Mouse (Mus musculus) ES-E14 (cell line): ENCODE measurements around the gene Gad1. TPM values are rescaled to one million over a fixed set of nuclear protein-coding genes. Genes with fewer than 3 reads are reported as not detected.

Experiments
- DNase-seq: peaks from one replicate; pipeline ENCODE4 v3.0.0-alpha.2; 2013; ENCODE audit warnings: low read depth, low spot score
- H3K27ac ChIP-seq: 2 replicates; pipeline ENCODE4 v1.5.1; 2012; ENCODE audit warnings: low read depth, mild to moderate bottlenecking, low read length, moderate library complexity, mixed read lengths; ENCODE audit not compliant: poor library complexity, insufficient read depth, severe bottlenecking
- H3K36me3 ChIP-seq: 2 replicates; pipeline ENCODE4 v1.6.1; 2012; ENCODE audit warnings: mild to moderate bottlenecking, low read length, moderate library complexity, mixed read lengths; ENCODE audit not compliant: control insufficient read depth, poor library complexity, insufficient read depth, severe bottlenecking
- H3K4me1 ChIP-seq, 2 experiments: fragments of 150-350 bp in 1 of 2; sonication (generic) in 1 of 2; 2 replicates each; pipeline ENCODE4 v1.6.1; 2012; ENCODE audit warnings: low read length in 2 of 2, mild to moderate bottlenecking in 1 of 2, mixed read lengths in 1 of 2; ENCODE audit not compliant: control insufficient read depth in 2 of 2, insufficient read depth in 2 of 2, poor library complexity in 1 of 2
- H3K4me3 ChIP-seq, 2 experiments: fragments of 150-350 bp in 1 of 2; sonication (generic) in 1 of 2; 2 replicates each; pipeline ENCODE4 v1.5.1; 2012; ENCODE audit warnings: low read length in 2 of 2, low read depth in 1 of 2, mild to moderate bottlenecking in 1 of 2, mixed read lengths in 1 of 2; ENCODE audit not compliant: insufficient read depth in 1 of 2, poor library complexity in 1 of 2, severe bottlenecking in 1 of 2
- H3K9ac ChIP-seq: 2 replicates; pipeline ENCODE4 v1.6.1; 2012; ENCODE audit warnings: low read depth, mild to moderate bottlenecking, low read length, mixed read lengths; ENCODE audit not compliant: poor library complexity, insufficient read depth, severe bottlenecking
- H3K9me3 ChIP-seq: fragments of 150-350 bp; sonication (generic); 2 replicates; pipeline ENCODE4 v1.6.1; 2012; ENCODE audit warnings: low read depth, mild to moderate bottlenecking, low read length; ENCODE audit not compliant: control insufficient read depth, insufficient read depth
- CHD2 ChIP-seq: IDR thresholded peaks from 2 replicates; pipeline ENCODE4 v1.6.1; 2014; ENCODE audit warnings: mild to moderate bottlenecking, low read depth, low read length, inconsistent platforms
- HCFC1 ChIP-seq: IDR thresholded peaks from 2 replicates; pipeline ENCODE4 v1.6.1; 2012; ENCODE audit warnings: low read length, inconsistent platforms, borderline replicate concordance; ENCODE audit not compliant: insufficient read depth
- MAFK ChIP-seq: IDR thresholded peaks from 2 replicates; pipeline ENCODE4 v1.6.1; 2014; ENCODE audit warnings: mild to moderate bottlenecking, low read depth, low read length, inconsistent platforms; ENCODE audit not compliant: insufficient read depth
- ZC3H11A ChIP-seq: IDR thresholded peaks from 2 replicates; pipeline ENCODE4 v1.6.1; 2012; ENCODE audit warnings: low read depth, mild to moderate bottlenecking, inconsistent platforms, low read length, borderline replicate concordance
- ZNF384 ChIP-seq: IDR thresholded peaks from 2 replicates; pipeline ENCODE4 v1.6.1; 2012; ENCODE audit warnings: low read depth, low read length, inconsistent platforms
- in situ Hi-C, 2 experiments: fragments of 600-800 bp; cut with MboI; formaldehyde crosslinking; loops; one replicate each; pipeline ENCODE4 v1.15.1; 2025; ENCODE audit warnings: low sequenced_read_pairs in 2 of 2, inconsistent platforms in 1 of 2; ENCODE audit not compliant: unreplicated experiment in 2 of 2
- total RNA-seq: library from RNA; depleted of rRNA; stranded (reverse); fragments of 300-350 nt; gene quantifications from 2 replicates; pipeline ENCODE4 v1.2.3, GENCODE M21; 2012; rRNA removed

The Gad1 gene
- 1.0 and 3.1 TPM in 2 replicates for total RNA-seq

DNA sequence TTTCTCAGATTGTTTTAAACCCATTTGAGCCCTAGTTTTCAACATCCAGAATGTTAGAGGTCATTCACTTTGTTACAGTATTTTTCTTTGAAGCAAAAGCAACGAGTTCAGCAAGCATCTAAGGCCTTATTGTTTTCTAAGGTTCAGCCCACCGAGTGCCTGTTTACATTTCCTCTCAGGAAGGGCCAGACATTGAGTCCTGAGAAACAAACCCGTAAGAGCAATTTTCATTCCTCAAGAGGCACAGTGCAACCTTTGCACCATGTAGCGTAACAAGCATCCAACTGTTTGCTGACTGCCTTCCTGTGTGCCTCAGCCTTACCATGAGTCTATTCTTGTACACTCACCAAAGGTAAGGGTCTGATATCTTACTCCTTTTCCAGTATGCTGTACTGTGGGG, at the start of gene Gad1:
TSS of gene Gad1 (plus strand) at position 301 of the 400 bp plus-strand sequence.
- DNase-seq = no peak
- H3K4me1 ChIP-seq = peaks cover 0 to 2% of the 10 kb centered on the region in 2 experiments; a peak in 2 of 4 replicates
- no peak within 1 kb of the TSS for H3K9ac ChIP-seq
- H3K9me3 ChIP-seq = no peaks in the 10 kb centered on the region
- H3K4me3 ChIP-seq = no peak within 1 kb of the TSS
- in situ Hi-C loops = loop anchor here in 1 of 2 experiments (25.0 kb wide), 1 partner anchor 415 kb away; no protein-coding TSS in a partner anchor
- no peaks in the 10 kb centered on the region for H3K36me3 ChIP-seq
- no peak within 1 kb of the TSS for H3K27ac ChIP-seq
- no peak for TF ChIP-seq MAFK
- no peak for TF ChIP-seq ZC3H11A
- TF ChIP-seq ZNF384 = no peak
- TF ChIP-seq HCFC1 = no peak
- TF ChIP-seq CHD2 = no peak

DNA sequence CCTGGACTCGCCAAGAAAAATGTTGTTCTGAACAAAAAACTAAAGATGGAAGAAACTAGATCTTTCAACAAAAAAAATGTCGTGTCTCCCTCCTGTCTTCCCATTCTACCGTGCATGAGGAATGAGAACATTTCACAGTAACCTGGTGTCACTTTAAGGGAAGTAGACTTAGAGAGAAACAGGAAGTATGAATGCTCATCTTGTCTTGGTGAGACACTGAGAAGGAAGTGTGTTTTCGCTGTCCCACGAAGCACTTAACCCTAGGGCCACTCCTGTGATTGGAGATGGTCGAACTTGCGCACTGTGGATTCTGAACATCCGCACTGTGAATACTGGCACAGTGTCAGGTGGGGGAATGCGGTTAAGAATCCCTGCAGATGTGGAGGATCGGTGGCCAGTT, 49.4 kb upstream of the Gad1 start:
- Histone ChIP-seq H3K36me3 (no peaks in the 10 kb centered on the region), H3K4me3 (no peak overlapping the region), H3K4me1 (no peaks in the 10 kb centered on the region), H3K9me3 (no peaks in the 10 kb centered on the region), H3K9ac (no peak overlapping the region), H3K27ac (no peak overlapping the region)
- TF ChIP-seq ZC3H11A (no peak), MAFK (no peak), CHD2 (no peak)
- DNase-seq = no peak
- in situ Hi-C loops = no loop called here

DNA sequence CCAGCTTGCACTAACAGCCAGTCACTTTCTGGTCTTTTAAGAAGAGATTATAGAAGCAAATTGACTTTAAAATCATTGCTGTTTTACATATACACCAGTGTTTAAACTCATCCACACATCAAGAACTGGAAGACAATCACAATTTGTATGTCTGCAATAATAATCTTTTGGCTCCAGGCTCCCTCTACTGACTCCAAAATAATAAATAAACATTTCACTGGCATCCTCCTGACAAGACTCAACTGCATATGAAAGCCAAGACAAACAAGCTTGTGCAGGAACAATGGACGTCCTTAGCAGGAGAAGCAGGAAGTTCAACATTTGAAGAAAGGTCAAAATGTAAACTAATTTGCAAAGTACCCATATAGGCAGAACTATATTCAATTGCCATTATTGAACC, 47.6 kb upstream of the Gad1 start:
- Histone ChIP-seq H3K27ac (no peak overlapping the region), H3K9ac (no peak overlapping the region), H3K36me3 (no peaks in the 10 kb centered on the region), H3K9me3 (no peaks in the 10 kb centered on the region), H3K4me1 (peaks cover 0 to 3% of the 10 kb centered on the region in 2 experiments; a peak in 2 of 4 replicates), H3K4me3 (no peak overlapping the region)
- no peak for TF ChIP-seq ZC3H11A
- TF ChIP-seq HCFC1 = no peak
- no peak for TF ChIP-seq MAFK
- no peak for TF ChIP-seq CHD2
- no peak for TF ChIP-seq ZNF384
- in situ Hi-C loops = no loop called here
- DNase-seq = no peak

DNA sequence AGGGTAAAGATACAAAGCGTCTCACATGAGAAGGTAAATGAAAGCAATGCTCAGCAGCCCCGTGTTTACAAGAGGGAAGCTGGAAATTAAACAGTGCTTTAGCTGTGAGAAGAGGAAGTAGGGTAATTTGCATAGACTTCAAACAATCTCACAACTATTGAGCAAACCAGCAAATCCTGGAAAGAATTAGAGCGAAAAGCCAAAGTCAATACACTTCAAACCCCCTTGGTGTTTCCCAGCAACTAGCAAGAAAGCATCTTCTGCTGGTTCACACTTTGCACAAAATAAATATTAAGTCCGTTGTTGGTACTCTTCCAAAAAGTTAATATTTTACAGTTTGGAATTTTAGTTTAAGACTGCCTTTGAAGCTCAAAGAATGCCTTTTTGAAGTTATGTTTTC, 47.0 kb upstream of the Gad1 start:
- Histone ChIP-seq H3K4me1 (peaks cover 0 to 3% of the 10 kb centered on the region in 2 experiments; a peak in 2 of 4 replicates), H3K36me3 (no peaks in the 10 kb centered on the region), H3K9me3 (no peaks in the 10 kb centered on the region), H3K27ac (no peak overlapping the region), H3K9ac (no peak overlapping the region), H3K4me3 (no peak overlapping the region)
- DNase-seq = no peak
- TF ChIP-seq HCFC1 = no peak
- no peak for TF ChIP-seq MAFK
- no peak for TF ChIP-seq ZNF384
- TF ChIP-seq ZC3H11A = no peak
- TF ChIP-seq CHD2 = no peak
- in situ Hi-C loops = no loop called here

DNA sequence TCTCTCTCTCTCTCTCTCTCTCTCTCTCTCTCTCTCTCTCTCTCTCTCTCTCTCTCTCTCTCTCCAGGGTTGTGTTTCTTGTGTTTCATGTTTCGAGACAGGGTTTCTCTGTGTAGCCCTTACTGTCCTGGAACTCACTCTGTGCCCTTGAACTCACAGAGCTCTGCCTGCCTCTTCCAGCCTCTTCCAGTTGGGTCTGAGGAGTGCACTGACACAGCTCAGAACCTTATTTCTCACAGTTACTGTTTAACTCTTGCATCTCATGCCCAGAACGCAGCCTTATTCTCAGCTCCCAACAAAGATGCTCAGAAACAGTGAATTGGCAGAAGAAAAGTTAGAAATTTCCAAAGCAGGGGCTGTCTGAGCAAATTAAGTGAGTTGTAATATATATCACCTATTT, 46.5 kb upstream of the Gad1 start:
- Histone ChIP-seq H3K36me3 (no peaks in the 10 kb centered on the region), H3K9me3 (no peaks in the 10 kb centered on the region), H3K27ac (no peak overlapping the region), H3K4me1 (peaks cover 0 to 3% of the 10 kb centered on the region in 2 experiments; a peak in 2 of 4 replicates), H3K9ac (no peak overlapping the region), H3K4me3 (no peak overlapping the region)
- in situ Hi-C loops = no loop called here
- TF ChIP-seq HCFC1 = no peak
- TF ChIP-seq MAFK = no peak
- TF ChIP-seq CHD2 = no peak
- TF ChIP-seq ZC3H11A = no peak
- no peak for TF ChIP-seq ZNF384
- no peak for DNase-seq
